Mouse (Mus musculus): ENCODE data around the gene Camk2g.

GRCm38 (mm10) chr14:20831141-20831910 is 37.4 kb upstream of the Camk2g start:
- TF ChIP-seq CTCF (IDR thresholded peaks at IDR 0.05) (no peak), EP300 (IDR thresholded peaks at IDR 0.05; ENCODE audit: insufficient read depth, low read depth, low read length) (no peak), POLR2A (IDR thresholded peaks at IDR 0.05; ENCODE audit: insufficient read depth, low read depth, low read length) (no peak)

Measured in heart, adult 2 months (tissue).